Mouse (Mus musculus) embryonic facial prominence, embryonic 12.5 days (tissue): ENCODE results near the gene 6430531B16Rik. TPM values are rescaled to one million over a fixed set of nuclear protein-coding genes. Genes with fewer than 3 reads are reported as not detected.
A peak's percentile ranks its signal among the peaks of the same experiment; 100 is the strongest.

Experiments
- ATAC-seq: fragments of 200-750 bp; cut with Nextera tagmentation; 2 replicates; pipeline ENCODE4 v1.8.0; 2017; ENCODE audit not compliant: insufficient number of reproducible peaks, insufficient read depth, low FRiP score, low TSS enrichment
- H3K27ac ChIP-seq: fragments of 300-500 bp; sonication (generic); 2 replicates; pipeline ENCODE4 v1.5.1; 2016; ENCODE audit warnings: mild to moderate bottlenecking
- H3K27me3 ChIP-seq: fragments of 300-500 bp; sonication (generic); 2 replicates; pipeline ENCODE4 v1.6.1; 2016; ENCODE audit warnings: mild to moderate bottlenecking, moderate library complexity
- H3K36me3 ChIP-seq: fragments of 300-500 bp; sonication (generic); 2 replicates; pipeline ENCODE4 v1.6.1; 2016; ENCODE audit warnings: mild to moderate bottlenecking
- H3K4me1 ChIP-seq: fragments of 300-500 bp; sonication (generic); 2 replicates; pipeline ENCODE4 v1.6.1; 2016
- H3K4me2 ChIP-seq: fragments of 300-500 bp; sonication (generic); replicated peaks from 2 replicates; pipeline ENCODE4 v1.6.1; 2016; ENCODE audit warnings: mild to moderate bottlenecking, moderate library complexity
- H3K4me3 ChIP-seq: fragments of 300-500 bp; sonication (generic); 2 replicates; pipeline ENCODE4 v1.5.1; 2016; ENCODE audit warnings: mild to moderate bottlenecking
- H3K9ac ChIP-seq: fragments of 300-500 bp; sonication (generic); 2 replicates; pipeline ENCODE4 v1.6.1; 2016; ENCODE audit warnings: mild to moderate bottlenecking, moderate library complexity
- H3K9me3 ChIP-seq: fragments of 300-500 bp; sonication (generic); 2 replicates; pipeline ENCODE4 v1.6.1; 2016; ENCODE audit warnings: mild to moderate bottlenecking, moderate library complexity
- WGBS: fragments of 180-500 bp; shearing (Covaris S2); methylation state at CpG from one replicate; pipeline ENCODE4 v1.1.7; 2016; 5-methylcytosine and 5-hydroxymethylcytosine counted together
- polyA plus RNA-seq: library from polyadenylated mRNA; unstranded; fragments of >200 nt; fragmentation: Nextera tagmentation; extraction: Ambion mirVana; gene quantifications from 2 replicates; pipeline ENCODE4 v1.2.1, GENCODE M21; 2016

The 6430531B16Rik gene
- polyA plus RNA-seq, 1 experiment from 2014 or later, result 0.14 TPM

GRCm38 (mm10) chr7:139951079-139951478 lies 27.5 kb downstream of the 6430531B16Rik start:
- H3K4me1 ChIP-seq, result no peaks in the 10 kb centered on the region
- no peaks in the 10 kb centered on the region for H3K9me3 ChIP-seq
- H3K27ac ChIP-seq, result no peak overlapping the region
- H3K36me3 ChIP-seq, result no peaks in the 10 kb centered on the region
- H3K4me2 ChIP-seq, result peak overlapping the region; percentile 90
- WGBS, result 7% methylated on average over 16 of the region's 16 CpGs
- H3K4me3 ChIP-seq, result peak overlapping the region; percentile 57
- peak overlapping the region; percentile 46 for H3K9ac ChIP-seq
- no peak for ATAC-seq
- peaks cover 31% of the 10 kb centered on the region for H3K27me3 ChIP-seq

DNA sequence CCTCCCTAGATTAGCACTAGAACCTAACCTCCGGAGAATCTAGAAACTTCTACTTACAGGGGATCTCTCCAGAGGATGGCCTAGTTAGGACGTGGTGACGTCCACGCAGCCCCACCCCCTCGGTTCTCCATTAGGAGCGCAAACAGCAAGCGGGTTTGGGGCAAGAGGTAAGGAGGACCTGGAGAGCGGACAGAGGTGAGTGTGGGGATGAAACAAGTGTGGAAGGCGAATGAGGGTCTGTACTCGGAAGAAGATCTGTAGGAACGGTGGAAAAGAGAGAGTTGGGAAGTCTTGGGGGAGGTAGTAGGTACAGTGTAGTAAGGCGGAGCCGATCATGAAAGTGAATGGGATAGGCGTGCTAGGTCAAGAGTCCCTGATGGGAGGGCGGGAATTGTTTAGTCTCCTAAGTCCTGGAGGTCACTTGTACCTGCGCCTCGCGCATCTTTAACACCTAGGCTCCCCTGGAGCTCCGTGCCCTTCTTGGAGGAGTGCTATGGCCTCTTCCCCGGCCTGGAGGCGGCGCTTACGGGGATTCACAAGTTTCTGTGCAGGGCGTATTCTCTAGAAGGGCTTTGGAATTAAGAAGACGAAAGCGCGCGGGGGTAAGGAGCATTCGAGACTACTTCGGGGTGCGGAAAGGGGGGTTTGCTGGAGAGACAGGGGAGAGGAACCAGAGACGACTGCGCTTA lies 28.1 kb downstream of the 6430531B16Rik start:
- Histone ChIP-seq H3K9me3 (no peaks in the 10 kb centered on the region), H3K9ac (peak overlapping the region; percentile 46), H3K4me2 (peak overlapping the region; percentile 90), H3K36me3 (no peaks in the 10 kb centered on the region), H3K4me3 (peak overlapping the region; percentile 57), H3K27me3 (peaks cover 38% of the 10 kb centered on the region), H3K27ac (no peak overlapping the region), H3K4me1 (no peaks in the 10 kb centered on the region)
- WGBS, result 1% methylated on average over 33 of the region's 33 CpGs
- peak; percentile 74 for ATAC-seq

DNA sequence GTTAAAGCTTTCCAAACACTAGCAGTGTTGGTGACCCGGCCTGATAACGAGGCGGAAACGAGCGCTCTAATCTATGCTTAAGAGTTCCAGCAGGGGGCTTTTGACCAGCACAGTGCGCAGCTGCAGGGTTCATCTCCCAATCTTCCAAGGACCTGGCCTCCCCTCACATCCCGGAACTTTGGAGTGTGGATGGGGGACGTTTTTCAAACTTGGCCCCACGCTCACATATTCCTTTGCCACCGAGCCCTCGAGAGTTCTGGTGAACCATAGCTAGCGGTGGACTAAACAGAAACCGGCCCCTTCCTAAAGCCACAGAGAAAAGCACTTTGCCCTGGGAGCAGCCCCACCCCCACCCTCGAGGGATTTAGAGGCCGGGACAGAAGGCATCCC lies 28.7 kb downstream of the 6430531B16Rik start:
- Histone ChIP-seq H3K4me3 (peak overlapping the region; percentile 57), H3K4me1 (no peaks in the 10 kb centered on the region), H3K36me3 (no peaks in the 10 kb centered on the region), H3K4me2 (peak overlapping the region; percentile 90), H3K27ac (no peak overlapping the region), H3K9me3 (no peaks in the 10 kb centered on the region), H3K27me3 (peaks cover 42% of the 10 kb centered on the region), H3K9ac (peak overlapping the region; percentile 46; the same call in 1 of the 2 replicates)
- 0 out of 2 replicates have a peak, but pooled peaks have one; percentile 71 for ATAC-seq
- under 1% methylated on average over 15 of the region's 15 CpGs for WGBS

GRCm38 (mm10) chr7:139946032-139946431 lies 32.5 kb downstream of the 6430531B16Rik start:
- ATAC-seq, result no peak
- H3K4me1 ChIP-seq, result peaks cover 8% of the 10 kb centered on the region; the same call in 1 of the 2 replicates
- no peaks in the 10 kb centered on the region for H3K36me3 ChIP-seq
- H3K4me3 ChIP-seq, result no peak overlapping the region
- H3K27ac ChIP-seq, result no peak overlapping the region
- H3K4me2 ChIP-seq, result no peak overlapping the region
- peaks cover 80% of the 10 kb centered on the region for H3K27me3 ChIP-seq
- 15% methylated on average over 5 of the region's 5 CpGs for WGBS
- H3K9ac ChIP-seq, result no peak overlapping the region
- no peaks in the 10 kb centered on the region for H3K9me3 ChIP-seq

- no peak overlapping the region for H3K4me3 ChIP-seq
- no peaks in the 10 kb centered on the region for H3K36me3 ChIP-seq
- no peak overlapping the region for H3K4me2 ChIP-seq
- H3K27me3 ChIP-seq, result peaks cover 84% of the 10 kb centered on the region
- no peak for ATAC-seq
- H3K27ac ChIP-seq, result no peak overlapping the region
- 12% methylated on average over 5 of the region's 5 CpGs for WGBS
- H3K4me1 ChIP-seq, result peaks cover 8% of the 10 kb centered on the region; the same call in 1 of the 2 replicates
- H3K9me3 ChIP-seq, result no peaks in the 10 kb centered on the region
- H3K9ac ChIP-seq, result no peak overlapping the region
Observed at GRCm38 (mm10) chr7:139945516-139945915, 33.0 kb downstream of the 6430531B16Rik start.

- H3K27ac ChIP-seq, result no peak overlapping the region
- 0 out of 2 replicates have a peak overlapping the region, but pooled peaks have one; percentile 15 for H3K9ac ChIP-seq
- peak overlapping the region; percentile 34 for H3K4me3 ChIP-seq
- peaks cover 8% of the 10 kb centered on the region; the same call in 1 of the 2 replicates for H3K4me1 ChIP-seq
- H3K9me3 ChIP-seq, result no peaks in the 10 kb centered on the region
- H3K4me2 ChIP-seq, result peak overlapping the region; percentile 56
- peaks cover 87% of the 10 kb centered on the region for H3K27me3 ChIP-seq
- H3K36me3 ChIP-seq, result no peaks in the 10 kb centered on the region
- ATAC-seq, result 0 out of 2 replicates have a peak, but pooled peaks have one; percentile 17
- 3% methylated on average over 68 of the region's 68 CpGs for WGBS
Observed at GRCm38 (mm10) chr7:139944291-139945240, 34.0 kb downstream of the 6430531B16Rik start.

DNA sequence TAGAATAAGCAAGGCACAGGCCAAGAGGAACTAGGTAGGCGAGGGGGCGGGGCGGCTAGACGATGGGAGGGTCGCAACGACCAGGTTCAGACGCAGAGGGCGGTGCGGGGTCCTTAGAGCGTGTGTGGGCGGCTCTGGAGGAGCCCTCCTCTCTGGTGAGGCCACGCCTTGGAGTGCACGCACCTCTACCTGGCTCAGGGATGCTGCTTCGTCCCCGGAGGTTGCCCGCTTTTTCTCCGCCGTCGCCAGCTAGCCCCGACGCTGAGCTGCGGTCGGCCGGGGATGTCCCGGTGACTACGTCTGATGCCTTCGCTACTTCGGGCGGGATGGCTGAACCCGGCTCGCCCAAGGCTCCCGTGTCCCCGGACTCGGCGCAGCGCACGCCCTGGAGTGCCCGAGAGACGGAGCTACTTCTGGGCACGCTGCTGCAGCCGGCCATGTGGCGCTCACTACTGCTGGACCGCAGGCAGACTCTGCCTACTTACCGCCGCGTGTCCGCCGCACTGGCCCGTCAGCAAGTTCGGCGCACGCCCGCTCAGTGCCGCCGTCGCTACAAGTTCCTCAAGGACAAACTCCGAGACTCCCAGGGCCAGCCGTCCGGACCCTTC lies 34.8 kb downstream of the 6430531B16Rik start, which contains the start of gene Utf1:
Utf1 (plus strand) TSS at position 116 of the 608 bp plus-strand sequence.
- Histone ChIP-seq H3K9ac (peak within 1 kb of the TSS; percentile 15; the same call in 1 of the 2 replicates), H3K36me3 (no peaks in the 10 kb centered on the region), H3K27me3 (peaks cover 84% of the 10 kb centered on the region), H3K27ac (no peak within 1 kb of the TSS), H3K9me3 (no peaks in the 10 kb centered on the region), H3K4me3 (peak within 1 kb of the TSS; percentile 34), H3K4me1 (peaks cover 8% of the 10 kb centered on the region; the same call in 1 of the 2 replicates), H3K4me2 (peak within 1 kb of the TSS; percentile 56)
- peak; percentile 68; the same call in 1 of the 2 replicates for ATAC-seq
- WGBS, result under 1% methylated on average over 59 of the region's 59 CpGs

DNA sequence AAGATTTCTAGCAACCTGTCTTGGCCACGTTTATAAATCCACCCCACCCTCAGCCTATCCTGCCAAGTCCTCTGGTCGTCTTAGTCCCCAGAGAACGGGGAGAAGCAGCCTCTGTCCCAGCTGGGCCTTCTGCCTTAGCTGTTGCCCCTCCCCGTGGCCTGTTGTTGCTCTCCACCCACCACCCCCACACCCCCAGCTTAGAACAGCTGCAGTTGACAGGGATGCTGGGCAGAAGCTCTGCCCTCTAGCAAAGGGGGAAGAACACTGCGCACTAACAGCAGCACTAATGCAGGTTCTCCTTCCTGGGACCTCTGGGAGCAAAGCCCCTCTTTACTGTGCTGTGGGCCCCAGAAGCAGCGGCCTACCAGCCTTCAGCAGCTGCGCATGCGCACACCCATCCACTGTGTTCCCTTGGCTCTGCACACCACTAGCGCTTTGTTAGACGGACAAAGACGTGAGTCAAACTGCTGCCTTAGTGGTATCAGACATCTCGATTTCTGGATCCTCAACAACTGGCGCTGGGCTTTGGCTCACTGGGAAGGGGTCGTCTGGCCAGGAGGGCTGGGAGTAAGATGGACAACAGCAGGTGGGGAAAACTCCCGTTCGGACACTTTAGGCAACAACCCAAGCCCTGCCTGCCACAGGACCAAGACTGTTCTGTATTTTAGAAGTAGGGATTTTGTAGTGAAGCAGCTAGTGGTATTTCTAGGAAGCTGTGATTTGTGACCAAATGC lies 37.9 kb downstream of the 6430531B16Rik start:
- no peak overlapping the region for H3K9ac ChIP-seq
- 63% methylated on average over 16 of the region's 16 CpGs for WGBS
- no peak overlapping the region for H3K4me2 ChIP-seq
- no peaks in the 10 kb centered on the region for H3K36me3 ChIP-seq
- H3K27me3 ChIP-seq, result peaks cover 56% of the 10 kb centered on the region
- ATAC-seq, result no peak
- no peak overlapping the region for H3K4me3 ChIP-seq
- H3K4me1 ChIP-seq, result peaks cover 8% of the 10 kb centered on the region; the same call in 1 of the 2 replicates
- no peak overlapping the region for H3K27ac ChIP-seq
- H3K9me3 ChIP-seq, result no peaks in the 10 kb centered on the region

GRCm38 (mm10) chr7:139937810-139938209 lies 40.7 kb downstream of the 6430531B16Rik start:
- Histone ChIP-seq H3K36me3 (no peaks in the 10 kb centered on the region), H3K27me3 (peaks cover 28% of the 10 kb centered on the region)

GRCm38 (mm10) chr7:139937138-139937537 lies 41.4 kb downstream of the 6430531B16Rik start:
- H3K4me2 ChIP-seq, result no peak overlapping the region
- ATAC-seq, result no peak
- H3K4me1 ChIP-seq, result no peaks in the 10 kb centered on the region
- WGBS, result 71% methylated on average over 3 of the region's 3 CpGs
- H3K4me3 ChIP-seq, result no peak overlapping the region
- no peaks in the 10 kb centered on the region for H3K9me3 ChIP-seq
- H3K36me3 ChIP-seq, result no peaks in the 10 kb centered on the region
- no peak overlapping the region for H3K27ac ChIP-seq
- H3K9ac ChIP-seq, result no peak overlapping the region
- peaks cover 22% of the 10 kb centered on the region for H3K27me3 ChIP-seq

More at GRCm38 (mm10) chr7:139937810-139938209, 40.7 kb downstream of the 6430531B16Rik start:
- Histone ChIP-seq H3K4me3 (no peak overlapping the region), H3K27ac (no peak overlapping the region), H3K4me1 (no peaks in the 10 kb centered on the region), H3K9ac (no peak overlapping the region), H3K4me2 (no peak overlapping the region), H3K9me3 (no peaks in the 10 kb centered on the region)
- 62% methylated on average over 5 of the region's 5 CpGs for WGBS
- ATAC-seq, result no peak
